Comparison of ENCODE assay signal across 8 mouse cellular contexts in genomic region chr11:89298285-89299010, GRCm38 (mm10). TPM values are rescaled to one million over a fixed set of nuclear protein-coding genes. Genes with fewer than 3 reads are reported as not detected.
A peak's percentile ranks its signal among the peaks of the same experiment; 100 is the strongest.
DNase-seq lines count a peak whose midpoint lies in the region; ATAC-seq lines count a peak whose summit lies in the region.

No protein-coding gene starts in this region.

- no peak for ATAC-seq in CD4-positive, CD25-positive, alpha-beta regulatory T cell, adult 4 months
- no peak for ATAC-seq in megakaryocyte, adult 5-6 weeks (ENCODE audit: poor library complexity, severe bottlenecking)
- ATAC-seq in forebrain, embryonic 12.5 days (ENCODE audit: low FRiP score) = peak; percentile 64
- ATAC-seq in intestine, embryonic 16.5 days = peak; percentile 55
- peak; percentile 70 for ATAC-seq in lung, embryonic 16.5 days (ENCODE audit: low read depth)
- ATAC-seq in stomach, embryonic 15.5 days (ENCODE audit: insufficient read depth, low FRiP score, low read depth) = peak; percentile 65; the same call in 1 of the 2 replicates

- under 1% methylated on average over 42 of the region's 51 CpGs for WGBS in forebrain, embryonic 12.5 days
- under 1% methylated on average over 39 of the region's 51 CpGs for WGBS in intestine, embryonic 16.5 days
- WGBS in lung, embryonic 16.5 days = under 1% methylated on average over 32 of the region's 51 CpGs
- under 1% methylated on average over 37 of the region's 51 CpGs for WGBS in stomach, embryonic 15.5 days

- peak overlapping the region; percentile 87 for H3K4me2 ChIP-seq in forebrain, embryonic 12.5 days
- peak overlapping the region; percentile 83 for H3K4me2 ChIP-seq in intestine, embryonic 16.5 days (ENCODE audit: low read depth, low read length)
- H3K4me2 ChIP-seq in lung, embryonic 16.5 days (ENCODE audit: low read depth, low read length) = peak overlapping the region; percentile 97
- peak overlapping the region; percentile 78 for H3K4me2 ChIP-seq in stomach, embryonic 15.5 days

- peak overlapping the region; percentile 65 for H3K4me3 ChIP-seq in megakaryocyte, embryonic 14.5 days (replicated peaks)
- peak overlapping the region; percentile 39 for H3K4me3 ChIP-seq in forebrain, embryonic 12.5 days (replicated peaks)
- peak overlapping the region; percentile 49 for H3K4me3 ChIP-seq in intestine, embryonic 16.5 days (ENCODE audit: low read length)
- H3K4me3 ChIP-seq in lung, embryonic 16.5 days (ENCODE audit: low read length) = peak overlapping the region; percentile 55
- peak overlapping the region; percentile 36 for H3K4me3 ChIP-seq in stomach, embryonic 15.5 days (replicated peaks)

- DNase-seq in CD4-positive, CD25-positive, alpha-beta regulatory T cell, adult 2 months (ENCODE audit: low read depth, low spot score) = peak; percentile 7

- peak overlapping the region; percentile 89 for H3K27ac ChIP-seq in forebrain, embryonic 12.5 days
- peak overlapping the region; percentile 48 for H3K27ac ChIP-seq in intestine, embryonic 16.5 days (ENCODE audit: low read length)
- peak overlapping the region; percentile 49; the same call in 1 of the 2 replicates for H3K27ac ChIP-seq in lung, embryonic 16.5 days (ENCODE audit: low read length)
- peak overlapping the region; percentile 40; the same call in 1 of the 2 replicates for H3K27ac ChIP-seq in stomach, embryonic 15.5 days

- H3K9ac ChIP-seq in forebrain, embryonic 12.5 days = peak overlapping the region; percentile 55
- H3K9ac ChIP-seq in intestine, embryonic 16.5 days (ENCODE audit: low read depth, low read length) = 0 out of 2 replicates have a peak overlapping the region, but pooled peaks have one; percentile 46
- H3K9ac ChIP-seq in lung, embryonic 16.5 days (ENCODE audit: low read length) = peak overlapping the region; percentile 52
- H3K9ac ChIP-seq in stomach, embryonic 15.5 days = no peak overlapping the region

- no peaks in the 10 kb centered on the region for H3K36me3 ChIP-seq in megakaryocyte, embryonic 14.5 days (replicated peaks; ENCODE audit: low read length)
- H3K36me3 ChIP-seq in forebrain, embryonic 12.5 days (replicated peaks) = no peaks in the 10 kb centered on the region
- H3K36me3 ChIP-seq in intestine, embryonic 16.5 days (ENCODE audit: control insufficient read depth, insufficient read depth, low read length) = no peaks in the 10 kb centered on the region
- no peaks in the 10 kb centered on the region for H3K36me3 ChIP-seq in lung, embryonic 16.5 days (ENCODE audit: control insufficient read depth, insufficient read depth, low read length)
- no peaks in the 10 kb centered on the region for H3K36me3 ChIP-seq in stomach, embryonic 15.5 days

- H3K9me3 ChIP-seq in megakaryocyte, embryonic 14.5 days = peaks cover 10% of the 10 kb centered on the region; the same call in 1 of the 2 replicates
- H3K9me3 ChIP-seq in forebrain, embryonic 12.5 days = no peaks in the 10 kb centered on the region
- H3K9me3 ChIP-seq in intestine, embryonic 16.5 days (ENCODE audit: control insufficient read depth, low read length) = no peaks in the 10 kb centered on the region
- H3K9me3 ChIP-seq in lung, embryonic 16.5 days (ENCODE audit: control insufficient read depth, low read length) = no peaks in the 10 kb centered on the region
- no peaks in the 10 kb centered on the region for H3K9me3 ChIP-seq in stomach, embryonic 15.5 days

- peaks cover 86% of the 10 kb centered on the region for H3K27me3 ChIP-seq in megakaryocyte, embryonic 14.5 days (replicated peaks)
- H3K27me3 ChIP-seq in forebrain, embryonic 12.5 days = peaks cover 14% of the 10 kb centered on the region
- peaks cover 40% of the 10 kb centered on the region for H3K27me3 ChIP-seq in intestine, embryonic 16.5 days (replicated peaks; ENCODE audit: control insufficient read depth, insufficient read depth, low read length)
- H3K27me3 ChIP-seq in lung, embryonic 16.5 days (ENCODE audit: control insufficient read depth, insufficient read depth, low read depth, low read length) = peaks cover 17% of the 10 kb centered on the region
- peaks cover 37% of the 10 kb centered on the region for H3K27me3 ChIP-seq in stomach, embryonic 15.5 days (replicated peaks)

- peaks cover 27% of the 10 kb centered on the region for H3K4me1 ChIP-seq in megakaryocyte, embryonic 14.5 days
- H3K4me1 ChIP-seq in forebrain, embryonic 12.5 days = peaks cover 35% of the 10 kb centered on the region
- peaks cover 15% of the 10 kb centered on the region for H3K4me1 ChIP-seq in intestine, embryonic 16.5 days (ENCODE audit: control insufficient read depth, insufficient read depth, low read length)
- H3K4me1 ChIP-seq in lung, embryonic 16.5 days (replicated peaks; ENCODE audit: control insufficient read depth, insufficient read depth, low read length) = peaks cover 25% of the 10 kb centered on the region
- peaks cover 24% of the 10 kb centered on the region for H3K4me1 ChIP-seq in stomach, embryonic 15.5 days

RNA-seq across cellular contexts. Expression of gene Nog, which starts 3.7 kb away (rescaled TPM):
- polyA plus RNA-seq in CD4-positive, CD25-positive, alpha-beta regulatory T cell, adult 4 months (2017; shearing (Covaris generic)) = not detected
- 0.13 and 8.8 TPM in 2 replicates for polyA plus RNA-seq in megakaryocyte, embryonic 14.5 days (2012; ENCODE audit: insufficient read depth, low replicate concordance)
- total RNA-seq in megakaryocyte, adult 5-6 weeks (2015) = not detected in 2 replicates
- total RNA-seq in megakaryocyte, adult 5-6 weeks (2017) = not detected in 2 replicates
- 6.4 TPM in 2 replicates for polyA plus RNA-seq in forebrain, embryonic 12.5 days (2016; fragmentation: Nextera tagmentation; extraction: Ambion mirVana)
- polyA plus RNA-seq in intestine, embryonic 16.5 days (2015; fragmentation: Nextera tagmentation; extraction: Ambion mirVana) = 1.3 and 1.4 TPM in 2 replicates
- polyA plus RNA-seq in lung, embryonic 16.5 days (2015; fragmentation: Nextera tagmentation; extraction: Ambion mirVana) = 1.0 and 1.3 TPM in 2 replicates
- 1.7 and 2.4 TPM in 2 replicates for polyA plus RNA-seq in stomach, embryonic 15.5 days (2015; fragmentation: Nextera tagmentation; extraction: Ambion mirVana)

Comparison
In these comparisons a context has a peak if more than half of its experiments do, and no peak if none do; other contexts are left out.
1. ATAC-seq: peak in forebrain, embryonic 12.5 days (single experiment), intestine, embryonic 16.5 days (single experiment), lung, embryonic 16.5 days (single experiment) and stomach, embryonic 15.5 days (single experiment); none in CD4-positive, CD25-positive, alpha-beta regulatory T cell, adult 4 months (single experiment) and megakaryocyte, adult 5-6 weeks (single experiment).
2. Peak in every context shown above with its lines, with median percentiles within 50 percentile points of each other: H3K4me3 ChIP-seq, H3K27ac ChIP-seq and H3K4me2 ChIP-seq.